In genomic region chr4:100039741-100040140, GRCm38 (mm10) we compare ENCODE assay signal across 31 mouse cellular contexts. TPM values are rescaled to one million over a fixed set of nuclear protein-coding genes. Genes with fewer than 3 reads are reported as not detected.
"Had no signal": no experiment of that assay in that cellular context is flagged by ENCODE, and none has a peak within 500 bp of the region (broad histone marks: within the 10 kb centered on the region; RNA-seq: fewer than 3 reads in every experiment).

No protein-coding gene starts in this region.

- H3K4me3 ChIP-seq: heart, embryonic 10.5 days; heart, embryonic 12.5 days; heart, embryonic 13.5 days; heart, embryonic 15.5 days; hindbrain, embryonic 10.5 days; hindbrain, embryonic 12.5 days; hindbrain, embryonic 13.5 days; hindbrain, embryonic 15.5 days; intestine, embryonic 15.5 days; kidney, embryonic 15.5 days; layer of hippocampus, adult 2 months; left cerebral cortex, adult 2 months had no signal

- H3K36me3 ChIP-seq: heart, embryonic 10.5 days; heart, embryonic 12.5 days; heart, embryonic 13.5 days; heart, embryonic 15.5 days; hindbrain, embryonic 10.5 days; hindbrain, embryonic 12.5 days; hindbrain, embryonic 13.5 days; hindbrain, embryonic 15.5 days; intestine, embryonic 15.5 days; kidney, embryonic 15.5 days had no signal

- ATAC-seq: hindbrain, embryonic 16.5 days; hindbrain, postnatal 0 days; inflammation-experienced regulatory T-cells, adult 6 months; intestine, embryonic 15.5 days; intestine, embryonic 16.5 days; intestine, postnatal 0 days had no signal

- DNase-seq: heart, postnatal 10 days; heart, postnatal 4 days; kidney, adult 11 months; kidney, adult 18-20 months; kidney, adult 2 months; kidney, adult 8-10 months; kidney, adult 9 months; kidney, postnatal 10 days; kidney, postnatal 14 days; kidney, postnatal 25 days; kidney, postnatal 36 days; kidney, postnatal 4 days; layer of hippocampus, adult 9-11 months; layer of hippocampus, postnatal 36 days had no signal

- H3K27me3 ChIP-seq: heart, embryonic 12.5 days; heart, embryonic 13.5 days; heart, embryonic 15.5 days; hindbrain, embryonic 12.5 days; hindbrain, embryonic 13.5 days; hindbrain, embryonic 15.5 days; intestine, embryonic 15.5 days; kidney, embryonic 15.5 days had no signal

- H3K9me3 ChIP-seq: heart, embryonic 10.5 days; heart, embryonic 12.5 days; heart, embryonic 13.5 days; heart, embryonic 15.5 days; hindbrain, embryonic 10.5 days; hindbrain, embryonic 12.5 days; hindbrain, embryonic 13.5 days; hindbrain, embryonic 15.5 days; intestine, embryonic 15.5 days; kidney, embryonic 15.5 days had no signal

- H3K4me1 ChIP-seq: hindbrain, embryonic 15.5 days; intestine, embryonic 15.5 days had no signal

RNA-seq across cellular contexts. Expression of gene Ror1, which starts 55.9 kb away (rescaled TPM):
- polyA plus RNA-seq: inflammation-experienced regulatory T-cells, adult 6 months had no signal
